ENCODE assay signal across 19 mouse cellular contexts in genomic region chr16:3748976-3749375, GRCm38 (mm10). TPM values are rescaled to one million over a fixed set of nuclear protein-coding genes. Genes with fewer than 3 reads are reported as not detected.
"Had no signal": no experiment of that assay in that cellular context is flagged by ENCODE, and none has a peak within 500 bp of the region (broad histone marks: within the 10 kb centered on the region; RNA-seq: fewer than 3 reads in every experiment).

No protein-coding gene starts in this region.

- H3K9ac ChIP-seq: neural tube, embryonic 13.5 days; neural tube, embryonic 15.5 days; stomach, embryonic 15.5 days had no signal

- H3K27ac ChIP-seq: neural tube, embryonic 13.5 days; neural tube, embryonic 15.5 days; stomach, embryonic 15.5 days; stomach, postnatal 0 days had no signal

- H3K4me3 ChIP-seq: neural tube, embryonic 13.5 days; neural tube, embryonic 15.5 days; stomach, embryonic 15.5 days had no signal

- H3K27me3 ChIP-seq: neural tube, embryonic 13.5 days; neural tube, embryonic 15.5 days; stomach, embryonic 15.5 days had no signal

- DNase-seq: retina, postnatal 1 day; right cerebral cortex, adult 18-20 months; right cerebral cortex, postnatal 14 days; right cerebral cortex, postnatal 25 days; right cerebral cortex, postnatal 4 days; spleen, adult 18-20 months; thymus, adult 18-20 months; thymus, adult 2 months; thymus, postnatal 14 days; thymus, postnatal 25 days; thymus, postnatal 36 days; thymus, postnatal 4 days had no signal

- H3K4me2 ChIP-seq: neural tube, embryonic 13.5 days; neural tube, embryonic 15.5 days; stomach, embryonic 15.5 days had no signal

RNA-seq across cellular contexts. Expression of gene Mefv, which starts 31.1 kb away (rescaled TPM):
- polyA plus RNA-seq: neural tube, embryonic 13.5 days; neural tube, embryonic 14.5 days; neural tube, embryonic 15.5 days; stomach, embryonic 14.5 days; stomach, postnatal 0 days; testis, adult 2 months had no signal
